Mouse (Mus musculus) C2C12 (cell line): ENCODE results near the gene Sh3tc1.

Source experiments
- CEBPB ChIP-seq: IDR thresholded peaks from one replicate; pipeline ENCODE4 v1.6.1; 2011; ENCODE audit warnings: low read depth, mild to moderate bottlenecking, control low read depth, moderate library complexity
- CTCF ChIP-seq: IDR thresholded peaks from one replicate; pipeline ENCODE4 v1.5.1; 2011; ENCODE audit not compliant: control insufficient read depth, insufficient read depth, insufficient read length
- MAX ChIP-seq: IDR thresholded peaks from one replicate; pipeline ENCODE4 v1.6.1; 2011; ENCODE audit warnings: mild to moderate bottlenecking, control low read depth
- MYOD1 ChIP-seq: IDR thresholded peaks from one replicate; pipeline ENCODE4 v1.6.1; 2011; ENCODE audit warnings: low read depth; ENCODE audit not compliant: control insufficient read depth, insufficient read length
- MYOG ChIP-seq: IDR thresholded peaks from one replicate; pipeline ENCODE4 v1.6.1; 2011; ENCODE audit not compliant: control insufficient read depth, insufficient read length; ENCODE audit errors: extremely low read depth
- USF1 ChIP-seq: IDR thresholded peaks from one replicate; pipeline ENCODE4 v1.6.1; 2011; ENCODE audit warnings: low read depth, mild to moderate bottlenecking, control low read depth, moderate library complexity

GRCm38 (mm10) chr5:35729844-35730243 lies 9.9 kb downstream of the Sh3tc1 start:
- no peak for TF ChIP-seq CTCF
- no peak for TF ChIP-seq MYOG
- no peak for TF ChIP-seq USF1
- TF ChIP-seq MYOD1: no peak
- TF ChIP-seq CEBPB: no peak
- no peak for TF ChIP-seq MAX
